Mouse (Mus musculus): ENCODE results near the gene Vipr2.

Gene Vipr2

DNA sequence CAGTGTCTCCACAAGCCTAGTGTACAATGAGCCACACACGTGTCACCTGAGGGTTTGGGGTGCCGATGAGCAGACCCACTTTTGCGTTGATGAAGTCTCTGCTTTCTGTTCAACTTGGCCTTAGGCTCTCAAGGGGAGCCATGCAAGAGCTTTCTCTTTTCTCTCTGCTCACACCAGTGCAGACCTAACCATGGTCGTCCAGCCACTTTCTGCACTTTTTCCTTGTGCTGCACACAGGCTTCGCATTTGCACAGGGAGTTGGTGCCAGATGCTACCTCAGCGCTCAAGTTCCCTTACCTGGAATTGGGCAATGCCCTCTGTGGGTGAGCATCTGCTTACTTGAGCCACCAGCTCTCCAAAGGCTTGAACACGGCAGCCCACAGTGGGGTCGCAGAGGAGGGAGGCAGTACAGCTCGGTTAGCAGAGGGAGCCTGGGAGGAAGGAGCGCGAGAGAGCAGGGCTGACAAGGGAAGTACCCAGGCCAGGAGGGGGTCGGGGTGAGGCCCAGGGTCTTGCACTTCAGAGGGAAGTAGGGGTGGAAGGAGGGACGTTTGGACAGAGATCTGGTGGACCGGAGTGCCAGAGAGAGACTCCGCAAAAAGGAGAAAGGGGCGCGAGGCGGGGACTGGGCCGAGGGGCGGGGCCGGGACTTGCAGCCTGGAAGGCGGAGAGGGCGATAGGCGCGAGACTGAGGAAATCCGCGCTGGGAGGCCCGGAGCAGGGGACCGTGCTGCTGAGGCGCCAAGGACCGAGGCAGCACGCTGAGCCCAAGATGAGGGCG is at the start of gene Vipr2:
Gene Vipr2 (plus strand): TSS at position 653 of the 781 bp plus-strand sequence.
- DNase-seq (ENCODE audit: low spot score), result peak; percentile 16

DNA sequence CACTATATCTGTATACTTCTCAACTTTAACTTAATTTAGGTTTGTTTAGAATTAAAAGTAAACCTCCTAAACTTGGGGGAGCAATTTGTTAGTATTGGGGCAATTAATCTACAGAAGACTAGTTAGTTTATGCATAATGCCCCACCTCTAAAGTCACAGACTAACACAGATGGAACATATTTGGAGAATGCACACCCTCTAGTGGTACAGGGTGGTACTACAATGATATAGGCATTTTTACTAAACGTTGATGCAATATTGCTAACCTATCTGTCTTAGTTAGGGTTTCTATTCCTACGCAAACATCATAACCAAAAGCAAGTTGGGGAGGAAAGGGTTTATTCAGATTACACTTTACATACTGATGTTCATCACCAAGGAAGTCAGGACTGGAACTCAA is 49.4 kb upstream of the Vipr2 start:
- DNase-seq (ENCODE audit: low spot score), result no peak

DNA sequence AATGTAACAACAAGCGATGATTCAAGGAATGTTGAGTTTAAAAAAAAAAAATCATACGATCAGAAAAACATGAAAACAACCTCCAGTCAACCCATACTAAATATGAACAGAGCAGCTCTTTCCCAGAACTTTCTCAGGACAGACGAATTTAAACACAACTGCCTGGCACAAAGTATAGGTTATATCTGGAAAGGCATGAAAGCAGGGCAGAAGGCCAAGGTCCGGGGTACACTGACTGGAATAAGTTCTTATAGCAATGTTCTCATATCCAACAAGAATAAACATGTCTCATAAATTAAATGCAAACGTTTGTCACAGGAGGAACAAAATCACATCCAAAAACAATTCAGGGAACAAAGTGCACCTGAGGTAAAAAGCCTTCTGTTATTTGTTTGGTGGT is 42.2 kb upstream of the Vipr2 start:
- no peak for DNase-seq (ENCODE audit: low spot score)

DNA sequence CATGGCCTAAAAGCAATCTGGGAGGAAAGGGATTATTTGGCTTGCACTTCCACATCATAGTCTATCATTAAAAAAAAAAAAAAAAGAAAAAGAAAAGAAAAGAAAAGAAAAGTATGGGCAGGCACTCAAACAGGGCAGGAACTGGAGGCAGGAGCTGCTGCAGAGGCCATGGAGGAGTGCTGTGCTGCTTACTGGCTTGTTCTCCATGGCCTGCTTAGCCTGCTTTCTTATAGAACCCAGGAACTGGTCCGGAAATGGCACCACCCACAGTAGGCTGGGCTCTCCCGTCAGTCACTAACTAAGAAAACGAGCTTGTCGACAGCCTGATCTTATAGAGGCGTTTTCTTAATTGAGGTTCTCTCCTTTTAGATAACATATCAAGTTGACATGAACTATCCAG is 32.7 kb upstream of the Vipr2 start:
- DNase-seq (ENCODE audit: low spot score), result no peak

DNA sequence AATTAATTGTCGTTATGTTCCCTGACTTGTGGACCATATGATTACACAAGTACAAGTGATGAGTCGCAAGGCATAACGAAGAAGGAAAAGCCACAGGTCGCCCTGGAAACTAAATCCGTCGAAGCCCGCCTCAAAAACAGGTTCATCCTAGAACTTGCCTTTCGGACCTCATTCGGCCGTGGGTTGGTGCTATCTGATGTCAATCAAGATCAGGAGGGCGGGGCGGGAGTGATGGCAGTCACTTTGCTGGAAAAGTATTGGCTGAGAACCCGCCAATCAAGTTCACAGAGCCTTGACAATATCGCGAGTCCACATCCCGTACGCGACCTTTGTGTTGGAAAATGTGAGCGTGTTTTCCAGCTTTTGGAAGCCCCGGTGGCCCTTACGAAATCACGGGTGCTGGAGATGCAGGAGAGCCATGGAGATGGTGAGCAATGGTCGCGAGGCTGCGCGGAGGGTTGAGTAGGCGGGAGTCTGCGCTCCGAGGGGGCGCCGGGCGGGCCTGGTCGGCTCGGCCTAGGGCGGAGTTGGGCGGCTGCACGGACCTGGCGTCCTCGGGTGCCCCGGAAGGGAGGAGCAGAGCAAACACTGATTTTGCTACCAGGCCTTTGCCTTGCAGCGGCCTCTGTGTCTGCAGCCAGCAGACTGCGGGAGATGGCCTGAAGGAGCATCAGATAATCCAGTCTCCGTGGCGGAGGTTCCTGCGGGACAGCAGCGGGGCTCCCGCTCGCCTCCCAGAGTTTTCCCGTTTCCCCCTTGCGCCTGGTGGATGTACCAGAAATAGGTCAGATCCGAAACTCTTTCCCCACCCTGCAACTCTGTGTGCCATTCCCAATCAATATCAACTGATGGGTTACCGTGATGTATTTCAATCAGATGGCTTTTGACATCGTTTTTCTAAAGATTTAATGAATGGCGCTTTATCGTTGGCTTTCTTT is 29.8 kb upstream of the Vipr2 start, which contains the start of gene Zfp386:
Gene Zfp386 (plus strand): TSS at position 285 of the 938 bp plus-strand sequence.
- peak; percentile 99 for DNase-seq (ENCODE audit: low spot score)

DNA sequence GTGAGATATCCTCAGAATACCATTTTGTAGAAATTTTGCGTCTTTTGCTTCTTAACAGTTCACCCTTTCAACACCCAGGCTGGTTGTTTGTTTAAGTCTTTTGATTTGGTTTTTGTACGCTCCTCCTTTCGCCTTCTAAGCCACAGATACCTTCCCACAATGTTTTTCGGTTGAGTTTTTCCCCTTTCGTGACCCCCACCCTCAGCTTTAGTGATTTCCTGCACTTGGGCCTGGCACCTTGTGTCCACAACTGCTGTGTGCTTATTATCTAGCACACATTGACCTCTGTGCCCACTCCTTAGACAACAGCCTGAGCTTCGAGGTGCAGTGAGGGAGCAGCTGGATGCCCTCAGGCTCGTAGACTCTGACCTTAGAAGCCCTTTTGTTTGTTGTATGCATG is 28.8 kb upstream of the Vipr2 start:
- DNase-seq (ENCODE audit: low spot score), result peak; percentile 8

DNA sequence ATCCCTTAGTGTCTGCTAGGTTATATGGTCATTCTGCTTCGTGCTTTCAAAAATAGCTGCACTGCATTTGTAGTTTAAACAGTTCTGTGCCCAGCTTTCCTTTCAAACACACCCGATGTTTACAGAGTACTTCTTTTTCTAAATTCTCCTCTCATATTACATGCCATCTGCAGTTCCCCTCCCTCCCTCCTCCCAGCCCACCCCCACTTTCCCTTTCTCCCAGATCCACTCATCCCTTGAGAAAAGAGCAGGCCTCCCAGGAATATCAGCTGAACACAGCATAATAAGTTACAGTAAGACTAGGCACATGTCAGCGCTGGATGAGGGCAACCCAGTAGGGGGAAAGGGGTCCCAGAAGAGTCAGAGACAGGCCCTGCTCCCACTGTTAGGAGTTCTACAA is 28.3 kb upstream of the Vipr2 start:
- no peak for DNase-seq (ENCODE audit: low spot score)

DNA sequence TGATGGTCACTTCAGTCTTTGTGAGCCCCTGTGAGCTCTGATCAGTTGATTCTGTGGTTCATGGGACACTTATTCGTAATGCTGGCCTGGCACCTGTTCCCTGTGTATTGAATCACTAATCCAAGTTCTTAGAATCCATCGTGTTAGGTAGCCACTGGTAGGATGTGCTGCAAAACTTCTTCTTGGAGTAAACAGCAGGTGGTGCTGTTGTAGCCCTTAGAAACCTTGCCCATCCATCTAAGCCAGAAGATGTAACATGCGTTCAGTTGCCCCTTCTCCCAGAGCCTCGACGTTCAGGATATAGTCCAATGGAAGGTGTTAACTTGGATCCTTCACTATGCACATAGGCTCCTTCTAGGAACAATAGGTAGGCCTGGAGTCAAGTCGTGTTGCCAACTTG is 27.8 kb upstream of the Vipr2 start:
- DNase-seq (ENCODE audit: low spot score), result peak; percentile 19

DNA sequence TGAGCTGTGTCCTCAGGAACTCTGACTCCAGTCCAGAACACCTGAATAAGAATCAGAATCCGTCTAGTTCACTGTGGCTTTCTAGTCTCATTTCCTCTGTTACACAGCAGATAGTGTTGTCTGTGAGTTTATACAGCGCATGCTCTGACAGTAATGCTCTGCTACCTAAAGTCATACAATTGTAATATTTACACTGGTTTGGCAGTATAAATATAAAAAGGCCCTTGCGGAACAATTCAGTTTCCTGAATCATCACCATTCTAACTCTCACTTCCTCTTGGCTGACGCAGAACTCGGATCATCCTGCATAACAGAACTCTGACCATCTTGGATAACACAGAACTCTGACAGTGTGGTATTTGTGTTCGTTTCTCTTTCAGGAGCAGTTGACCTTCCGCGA is 23.2 kb upstream of the Vipr2 start:
- no peak for DNase-seq (ENCODE audit: low spot score)

DNA sequence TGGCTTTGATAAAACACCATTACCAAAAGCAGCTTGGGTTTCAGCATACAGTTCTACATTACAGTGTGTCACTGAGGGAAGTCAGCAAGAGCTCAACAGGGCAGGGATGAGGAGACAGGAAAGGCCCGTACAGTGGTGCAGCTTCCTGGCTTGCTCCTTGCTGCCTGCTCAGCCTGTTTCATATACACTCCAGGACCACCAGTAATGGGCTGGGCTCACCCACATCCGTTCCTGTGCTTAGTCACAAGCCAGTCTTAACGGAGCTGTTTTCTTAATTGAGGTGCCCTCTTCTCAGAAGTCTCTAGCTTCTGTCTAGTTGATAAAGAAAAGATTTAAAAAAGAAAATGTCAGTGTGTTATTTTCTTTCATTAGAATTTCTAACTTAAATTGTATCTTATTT is 21.4 kb upstream of the Vipr2 start:
- no peak for DNase-seq (ENCODE audit: low spot score)

DNA sequence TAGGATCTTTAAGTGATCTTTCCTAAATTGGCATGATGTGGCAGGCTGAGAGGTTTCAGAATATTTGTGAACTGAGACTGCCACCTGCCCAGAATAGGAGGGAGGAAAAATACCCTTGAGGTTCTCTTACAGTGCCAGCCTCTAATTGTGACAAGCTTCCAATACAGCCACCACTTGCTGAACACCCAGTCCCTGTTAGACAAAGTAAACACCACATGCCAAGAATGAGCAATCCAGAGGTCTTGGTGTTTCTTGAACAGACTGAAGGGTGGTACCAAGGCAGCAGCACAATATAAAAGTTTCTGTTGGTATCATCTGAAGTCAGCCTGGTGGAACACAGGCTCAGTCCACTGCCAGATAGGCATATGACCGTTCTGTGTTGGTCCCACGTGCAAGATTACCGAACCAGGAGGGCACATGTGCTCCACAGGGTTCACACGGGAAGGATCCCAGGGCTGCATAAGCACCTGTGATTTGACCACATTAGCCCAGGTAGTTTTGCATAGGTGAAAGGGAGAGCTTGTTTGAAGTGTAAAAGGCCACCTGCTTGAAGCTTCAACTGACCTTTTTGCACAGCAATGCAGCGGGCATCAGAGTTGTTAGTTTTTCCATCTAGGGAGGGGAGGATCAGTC is 15.8 kb upstream of the Vipr2 start:
- no peak for DNase-seq (ENCODE audit: low spot score)

DNA sequence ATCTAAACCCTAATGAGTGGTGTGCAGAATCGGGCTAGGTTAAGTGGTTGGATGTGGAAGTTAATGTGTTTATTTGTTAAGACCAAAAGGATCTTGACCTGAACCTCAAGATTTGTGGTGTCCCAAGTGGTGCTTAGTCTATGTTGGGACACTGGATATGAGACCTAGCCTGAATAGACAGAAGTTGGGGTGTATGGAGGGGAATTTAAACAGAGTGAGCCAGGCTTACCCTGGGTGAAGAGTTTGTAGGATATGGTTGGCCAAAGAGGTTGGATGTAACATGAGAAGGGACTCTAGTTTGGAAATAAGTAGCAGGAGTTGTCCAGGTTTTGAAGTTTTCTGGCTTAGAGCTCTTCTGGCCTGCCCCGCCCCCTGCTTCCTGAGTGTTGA is 15.3 kb upstream of the Vipr2 start:
- DNase-seq (ENCODE audit: low spot score), result no peak

DNA sequence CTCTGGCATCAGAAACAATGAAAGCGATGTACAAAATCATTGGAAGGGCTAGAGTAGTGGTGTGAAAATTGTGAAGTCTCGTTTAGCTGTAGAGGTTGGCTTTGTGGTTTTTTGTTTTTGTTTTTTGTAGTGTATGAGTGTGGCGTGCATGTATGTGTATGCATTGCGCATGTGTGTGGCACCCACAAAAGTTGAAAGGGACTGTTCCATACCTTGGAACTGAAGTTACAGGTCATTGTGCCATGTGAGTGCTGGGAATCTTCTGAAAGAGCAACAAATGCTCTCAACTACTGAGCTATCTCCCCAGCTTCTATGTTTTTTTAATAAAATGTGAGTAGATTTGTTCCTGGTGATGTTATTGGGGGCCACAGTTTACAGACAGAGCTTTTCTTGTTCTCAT is 14.5 kb upstream of the Vipr2 start:
- no peak for DNase-seq (ENCODE audit: low spot score)

DNA sequence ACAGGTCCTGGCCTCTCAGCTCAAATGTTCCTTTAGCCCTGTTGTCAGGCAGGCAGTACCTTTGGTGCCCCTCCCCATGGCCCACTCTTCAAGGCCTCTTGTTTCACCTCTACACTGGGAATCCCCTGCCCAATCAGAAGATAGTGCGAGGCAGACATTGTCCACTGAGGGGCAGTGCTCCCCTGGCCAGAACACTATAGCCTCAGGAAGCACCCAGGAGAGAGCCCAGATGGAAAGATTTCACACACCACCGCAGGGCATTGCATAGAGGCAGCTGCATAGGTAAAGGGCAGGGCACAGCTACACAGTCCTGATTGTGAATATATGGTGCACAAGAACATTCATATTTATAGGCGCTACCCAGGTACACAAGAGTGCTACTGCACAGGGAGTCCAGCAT is 6.5 kb upstream of the Vipr2 start:
- DNase-seq (ENCODE audit: low spot score), result peak; percentile 18

DNA sequence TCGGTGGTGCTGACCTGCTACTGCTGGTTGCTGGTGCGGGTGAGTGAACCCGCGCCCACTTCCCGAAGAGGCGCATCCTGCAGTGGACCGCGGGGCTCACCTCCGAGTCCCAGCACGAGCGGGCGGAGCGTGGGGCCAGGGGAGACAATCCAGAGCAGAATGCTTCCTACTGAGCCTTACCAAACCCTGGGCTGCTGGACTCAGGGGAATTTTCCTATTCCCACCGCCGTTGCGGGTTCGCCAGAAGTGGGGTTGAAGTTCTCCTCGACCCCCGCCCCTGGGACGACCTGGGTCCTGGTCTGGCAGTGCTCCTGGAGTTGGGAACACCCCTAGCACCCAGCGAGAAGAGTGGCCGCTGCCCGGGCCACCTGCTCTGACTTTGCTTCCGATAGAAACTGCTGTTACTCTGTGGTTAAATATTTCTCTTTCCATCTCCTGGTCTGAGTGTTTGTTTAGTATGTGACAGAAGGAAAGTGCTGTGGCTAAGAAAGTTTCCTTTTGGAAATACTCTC is 385 bp downstream of the Vipr2 start:
- no peak for DNase-seq (ENCODE audit: low spot score)

DNA sequence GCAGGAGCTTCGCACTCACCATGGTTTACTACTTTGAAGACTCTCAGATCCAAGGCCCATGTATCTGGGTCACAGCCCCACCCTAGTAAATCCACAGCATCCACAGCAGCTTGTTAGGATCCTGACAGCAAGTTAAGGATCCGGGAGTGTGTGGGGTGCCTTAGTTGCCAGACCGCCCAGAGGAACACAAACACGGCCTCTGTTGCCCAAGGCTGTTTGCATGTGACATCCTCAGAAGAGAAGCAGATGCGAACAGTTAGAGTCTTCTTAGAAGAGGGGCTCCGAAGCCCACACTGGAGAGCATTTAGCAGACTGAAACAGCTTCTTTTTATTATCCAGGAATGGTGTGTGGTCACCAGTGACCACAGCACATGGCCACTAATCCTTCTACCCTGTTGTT is 5.6 kb downstream of the Vipr2 start:
- no peak for DNase-seq (ENCODE audit: low spot score)

DNA sequence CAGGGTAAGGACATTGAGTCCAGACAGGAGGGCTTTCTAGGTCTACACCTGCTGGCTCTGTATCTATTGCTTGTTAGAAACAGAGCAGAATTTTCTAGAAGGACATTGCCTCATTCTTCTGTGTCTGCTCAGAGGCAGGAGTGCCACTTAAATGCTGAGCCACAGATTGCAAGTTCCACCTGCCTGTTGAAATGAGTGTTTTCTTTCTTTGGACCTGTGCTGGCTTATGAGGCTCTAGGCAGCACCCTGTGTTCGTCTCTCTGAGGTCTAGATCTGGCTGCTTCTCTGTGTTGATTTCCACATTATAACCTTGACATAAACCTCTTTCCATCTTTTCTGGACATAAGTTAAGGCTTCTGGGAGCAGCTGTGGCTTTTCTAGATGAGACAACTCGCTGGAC is 6.8 kb downstream of the Vipr2 start:
- no peak for DNase-seq (ENCODE audit: low spot score)

DNA sequence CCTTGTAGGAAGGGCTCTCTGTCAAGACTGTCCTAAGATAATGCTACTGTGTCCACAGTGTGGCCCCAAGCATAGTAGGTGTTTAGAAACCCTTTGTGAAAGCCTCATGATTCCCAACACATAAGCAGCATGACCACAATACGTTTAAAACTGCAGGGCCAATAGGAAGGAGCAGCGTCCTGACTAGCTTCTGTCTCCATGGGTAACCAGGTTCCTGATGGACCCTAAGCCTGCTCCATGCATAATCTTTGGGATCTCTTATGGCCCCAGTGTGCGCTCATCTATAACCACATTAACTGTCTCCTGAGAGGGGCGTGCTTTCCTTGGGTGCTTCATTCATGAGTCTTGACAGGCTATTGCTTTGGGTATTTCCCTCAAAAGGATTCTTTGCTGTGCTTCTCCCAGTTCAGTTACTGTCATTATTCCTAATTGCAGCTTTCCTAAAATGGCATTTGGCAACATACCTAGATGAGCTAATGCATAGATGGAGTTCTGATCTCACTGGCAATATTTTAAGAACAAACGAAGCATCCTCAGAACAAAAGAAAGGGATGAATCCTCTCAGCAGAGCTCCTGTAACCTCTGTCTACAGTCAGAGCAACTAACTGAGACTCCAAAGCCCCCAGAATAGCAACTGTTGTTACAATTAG is 9.6 kb downstream of the Vipr2 start:
- no peak for DNase-seq (ENCODE audit: low spot score)

DNA sequence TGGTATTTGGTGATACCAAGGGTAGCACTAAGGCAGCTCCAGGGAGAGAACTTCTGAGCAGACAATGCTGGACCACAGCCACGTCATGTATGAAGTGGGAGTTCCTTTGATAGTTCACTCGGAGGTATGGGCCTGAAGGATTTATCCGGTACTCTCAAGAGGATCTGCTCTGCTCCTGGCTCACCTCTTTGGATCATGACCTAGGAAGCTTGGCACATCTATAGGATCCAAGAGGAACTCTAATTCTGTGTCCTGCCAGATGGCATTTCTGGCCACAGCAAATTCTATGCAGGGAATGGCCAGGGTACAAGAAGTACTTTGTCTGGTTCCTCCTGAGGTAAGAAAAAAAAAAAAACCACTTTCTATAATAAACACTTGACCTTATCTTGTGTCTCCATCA is 12.3 kb downstream of the Vipr2 start:
- DNase-seq (ENCODE audit: low spot score), result no peak

DNA sequence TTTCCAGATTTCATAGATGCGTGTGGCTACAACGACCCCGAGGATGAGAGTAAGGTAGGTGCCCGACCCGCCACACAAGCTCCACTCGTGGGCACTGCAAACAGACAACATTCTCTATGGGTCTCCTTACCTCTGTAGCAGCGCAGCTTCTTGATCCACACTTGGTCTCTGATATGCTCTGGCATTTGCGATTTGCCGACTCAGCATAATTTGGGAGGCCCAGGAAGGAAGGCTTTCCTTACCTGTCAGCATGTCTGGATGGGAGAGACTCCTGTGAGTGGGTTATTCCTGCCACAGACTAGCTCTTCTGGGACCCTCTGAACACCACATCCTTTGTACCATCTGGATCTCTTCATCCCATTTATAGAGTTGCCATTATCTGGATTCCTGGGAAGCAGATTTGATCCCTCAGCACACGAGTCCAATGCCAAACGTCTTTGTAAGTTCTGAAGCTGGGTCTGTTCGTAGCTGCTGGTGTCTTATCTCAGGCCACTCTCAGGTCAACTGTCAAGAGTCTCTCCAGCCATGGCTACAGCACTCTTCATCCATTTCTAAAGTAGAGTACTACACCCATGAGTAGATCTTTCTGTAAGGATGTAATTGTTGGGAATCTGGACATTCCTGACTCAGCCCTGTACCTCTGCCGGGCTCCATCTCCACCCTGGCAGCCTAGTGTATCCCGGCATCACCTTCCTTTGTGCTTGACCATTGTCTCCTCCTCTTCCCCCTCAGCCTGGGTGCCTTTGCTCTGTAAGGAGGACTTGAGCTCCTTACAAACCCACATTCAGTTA is 17.4 kb downstream of the Vipr2 start:
- DNase-seq (ENCODE audit: low spot score), result no peak

DNA sequence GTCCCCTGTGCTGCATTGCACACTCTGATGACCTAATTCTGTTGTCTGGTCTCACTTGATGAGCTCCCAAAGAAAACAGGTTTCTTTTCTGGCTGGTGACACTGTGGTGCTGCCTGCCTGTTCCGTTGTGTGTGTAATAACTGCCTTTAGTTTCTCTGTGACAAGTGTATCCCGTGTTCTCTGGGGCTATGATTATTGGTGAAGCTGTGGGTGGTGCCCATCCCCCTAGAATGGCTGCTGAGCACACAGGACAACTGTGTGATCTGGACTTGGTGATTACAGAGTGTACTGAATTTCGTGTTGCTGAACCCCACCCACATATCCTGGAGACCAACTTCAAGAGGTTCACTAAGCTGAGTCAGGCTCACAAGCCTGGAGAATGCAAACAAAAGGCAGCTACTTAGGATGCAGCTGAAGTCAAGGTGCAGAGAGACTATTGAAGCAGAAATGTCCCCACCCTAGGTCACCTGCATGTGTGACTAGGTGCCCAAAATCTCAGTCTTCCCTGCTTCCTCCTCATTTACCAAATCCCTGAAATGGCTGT is 18.9 kb downstream of the Vipr2 start:
- no peak for DNase-seq (ENCODE audit: low spot score)

All from lung, postnatal 25 days (tissue).